Mouse (Mus musculus): ENCODE results near the gene Vwa8.

DNA sequence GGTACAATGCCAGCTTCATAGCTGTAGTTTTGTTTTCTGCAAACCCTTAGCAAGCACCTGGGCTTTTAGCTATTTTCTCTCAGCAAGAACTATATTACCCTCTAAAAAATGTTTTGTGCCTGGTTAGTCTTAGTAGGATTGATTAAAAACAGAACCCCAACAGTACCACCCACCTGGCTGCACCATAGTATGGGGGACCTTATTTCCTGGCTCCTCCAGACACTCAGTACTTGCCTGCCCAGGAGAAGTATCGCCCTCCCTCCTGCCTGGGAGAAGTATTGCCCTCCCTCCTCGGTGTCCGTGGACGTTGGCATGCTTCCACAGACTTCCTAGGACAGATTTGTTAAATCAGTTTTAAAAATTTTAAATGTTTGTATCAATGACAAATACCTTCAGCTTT, 144.7 kb downstream of the Vwa8 start:
- no peak for TF ChIP-seq GATA1 (IDR thresholded peaks at IDR 0.05; ENCODE audit: low read length)
- no peak for TF ChIP-seq TAL1 (IDR thresholded peaks at IDR 0.05; ENCODE audit: low read length)
